Mouse (Mus musculus): Measurements from ENCODE around the gene Ldlrad2. TPM values are rescaled to one million over a fixed set of nuclear protein-coding genes. Genes with fewer than 3 reads are reported as not detected.

Ldlrad2 gene
- total RNA-seq, 4 experiments from 2014 or later = not detected

GRCm38 (mm10) chr4:137553466-137553865 lies 20.9 kb downstream of the Ldlrad2 start:
- DNase-seq (ENCODE audit: low spot score in 2 of 2) = no peak

GRCm38 (mm10) chr4:137546003-137546525 lies 28.3 kb downstream of the Ldlrad2 start:
- peak in 1 of 2 experiments; percentile 33 for DNase-seq (ENCODE audit: low spot score in 2 of 2)

DNA sequence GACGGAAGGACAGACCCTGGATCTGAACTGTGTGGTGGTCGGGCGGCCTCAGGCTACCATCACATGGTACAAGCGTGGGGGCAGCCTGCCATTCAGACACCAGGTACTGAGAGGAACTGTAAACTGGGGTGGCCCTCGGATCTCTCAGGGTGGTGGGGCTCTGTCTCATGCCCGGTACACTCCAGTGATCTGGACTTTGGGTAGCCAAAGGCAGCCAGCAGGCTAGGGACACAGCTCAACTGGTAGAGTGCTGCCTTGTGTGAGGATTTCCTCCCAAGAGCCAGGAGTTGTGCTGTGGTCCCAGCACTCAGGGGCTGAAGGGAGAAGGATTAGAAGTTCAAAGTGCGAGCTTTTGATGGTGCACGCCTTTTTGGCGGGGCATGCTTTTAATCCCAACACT lies 28.8 kb downstream of the Ldlrad2 start:
- DNase-seq (ENCODE audit: low spot score in 2 of 2) = no peak

DNA sequence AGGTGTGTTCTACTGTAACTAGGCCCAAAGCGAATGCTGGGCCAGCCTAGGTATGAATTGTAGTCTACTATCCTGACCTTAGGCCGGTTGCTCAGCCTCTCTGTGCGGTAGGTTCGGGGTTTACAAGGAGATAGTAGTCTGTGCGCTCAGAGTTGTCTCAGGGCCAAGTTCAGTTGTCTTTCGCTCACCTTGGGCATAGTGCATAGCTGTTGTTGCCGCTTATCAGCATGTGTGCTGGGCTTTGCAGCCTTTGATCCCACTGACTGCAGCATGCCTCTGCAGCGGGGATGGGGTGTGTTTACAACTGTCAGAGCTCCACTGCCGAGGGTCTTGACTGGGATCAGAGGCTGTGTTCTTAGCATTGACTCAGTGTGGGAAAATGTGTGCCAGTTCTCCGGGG lies 31.4 kb downstream of the Ldlrad2 start:
- DNase-seq (ENCODE audit: low spot score in 2 of 2) = no peak

- DNase-seq (ENCODE audit: low spot score in 2 of 2) = no peak
Measured at GRCm38 (mm10) chr4:137540356-137540755, 34.0 kb downstream of the Ldlrad2 start.

GRCm38 (mm10) chr4:137527872-137528271 lies 46.5 kb downstream of the Ldlrad2 start:
- DNase-seq (ENCODE audit: low spot score in 2 of 2) = no peak

DNA sequence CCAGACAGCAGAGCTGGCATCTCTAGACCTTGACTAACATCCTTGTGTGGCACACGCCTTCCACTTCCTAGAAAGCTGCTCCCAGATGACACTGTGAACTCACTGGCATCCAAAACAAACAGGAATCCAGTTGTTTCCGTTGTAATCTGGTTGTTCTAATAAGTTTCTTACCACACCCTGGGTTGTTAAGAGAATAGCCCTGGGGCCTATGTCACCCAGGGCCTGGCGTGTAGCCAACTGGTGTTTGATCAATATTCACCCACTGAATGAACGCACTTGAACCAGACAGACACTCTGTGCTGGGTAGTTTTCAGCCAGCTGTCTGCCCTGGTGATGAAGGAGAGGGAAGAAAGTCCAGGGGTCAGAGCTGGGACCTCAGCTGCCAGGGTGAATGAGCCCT lies 47.0 kb downstream of the Ldlrad2 start:
- DNase-seq (ENCODE audit: low spot score in 2 of 2) = no peak

DNA sequence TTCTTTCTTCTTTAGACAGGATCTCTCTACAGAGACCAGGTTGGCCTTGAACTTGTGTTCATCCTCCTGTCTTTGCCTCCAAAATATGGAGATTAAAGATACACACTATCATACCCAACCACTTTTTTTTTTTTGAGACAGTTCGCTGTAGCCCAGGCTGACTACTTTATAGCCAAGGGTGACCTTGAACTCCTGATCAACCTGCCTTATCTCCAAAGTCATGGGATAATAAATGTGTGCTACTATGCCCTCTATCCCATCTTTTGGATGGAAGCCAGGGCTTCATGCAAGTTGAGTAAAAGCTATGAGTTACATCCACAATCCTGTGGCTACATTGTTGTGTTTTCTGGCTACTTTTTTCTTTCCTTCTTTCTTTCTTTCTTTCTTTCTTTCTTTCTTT lies 48.9 kb downstream of the Ldlrad2 start:
- DNase-seq (ENCODE audit: low spot score in 2 of 2) = no peak

Small RNA genes within 50 kb of the gene (microRNA-seq; reads per million reads assigned to microRNA genes)
- 0 reads per million in 2 experiments for gene Mir7018

Other genes with a start within 250 kb of the Ldlrad2 start
- 100 to 1,000 TPM; 300 to 325 (median 301) TPM for gene Cdc42, start 216.8 kb downstream of the Ldlrad2 start, total RNA-seq (2022)
- gene Cela3a, start 164.8 kb downstream of the Ldlrad2 start, total RNA-seq (2022) = not detected
- not detected for gene Cela3b, start 144.0 kb downstream of the Ldlrad2 start, total RNA-seq (2022)
- gene 1700013G24Rik, start 121.3 kb downstream of the Ldlrad2 start, total RNA-seq (2022) = not detected
- gene Hspg2, start 105.8 kb downstream of the Ldlrad2 start, total RNA-seq (2022) = 1 to 10 TPM; 4.2 to 6.1 (median 5.6) TPM
- gene Usp48, start 19.2 kb upstream of the Ldlrad2 start, total RNA-seq (2022) = 100 to 1,000 TPM; 120 to 168 (median 151) TPM
- 100 to 1,000 TPM; 253 to 279 (median 259) TPM for gene Rap1gap, start 90.2 kb upstream of the Ldlrad2 start, total RNA-seq (2022)
- gene Alpl, start 221.8 kb upstream of the Ldlrad2 start, total RNA-seq (2022) = 1 to 10 TPM; 6.2 to 9.3 (median 7.1) TPM

Measured in layer of hippocampus, adult 8-10 months (tissue).